Mouse (Mus musculus) bone marrow, adult 2 months (tissue): Measurements from ENCODE around the gene S1pr2. TPM values are rescaled to one million over a fixed set of nuclear protein-coding genes. Genes with fewer than 3 reads are reported as not detected.
A peak's percentile ranks its signal among the peaks of the same experiment; 100 is the strongest.

Source experiments
- H3K27ac ChIP-seq: fragments of 200-500 bp; 2 replicates; pipeline ENCODE4 v1.5.1; 2012; ENCODE audit warnings: low read depth, mild to moderate bottlenecking, control low read depth, inconsistent platforms, low read length; ENCODE audit not compliant: control insufficient read depth, poor library complexity, insufficient read depth
- H3K4me1 ChIP-seq: fragments of 200-500 bp; 2 replicates; pipeline ENCODE4 v1.6.1; 2011; ENCODE audit warnings: low read length; ENCODE audit not compliant: control insufficient read depth, insufficient read depth
- H3K4me3 ChIP-seq: fragments of 200-500 bp; replicated peaks from 2 replicates; pipeline ENCODE3; 2011; ENCODE audit warnings: mild to moderate bottlenecking, low read depth, low read length, control low read depth; ENCODE audit not compliant: control insufficient read depth
- CTCF ChIP-seq: fragments of 200-500 bp; IDR thresholded peaks from 2 replicates; pipeline ENCODE4 v1.5.1; 2011; ENCODE audit warnings: low read length, control low read depth; ENCODE audit not compliant: control insufficient read depth, insufficient read depth
- POLR2A ChIP-seq: fragments of 200-500 bp; IDR thresholded peaks from 2 replicates; pipeline ENCODE4 v1.6.1; 2011; ENCODE audit warnings: low read depth, mild to moderate bottlenecking, control low read depth, low read length, borderline replicate concordance; ENCODE audit not compliant: control insufficient read depth
- WGBS: fragments of 180-500 bp; shearing (Covaris S2); methylation state at CpG from one replicate; pipeline ENCODE4 v1.1.7; 2018; 5-methylcytosine and 5-hydroxymethylcytosine counted together
- polyA plus RNA-seq: library from polyadenylated mRNA; stranded (reverse); fragments of >200 nt; gene quantifications from 2 replicates; pipeline ENCODE4 v1.2.4, GENCODE M21; 2011; ENCODE audit warnings: low replicate concordance; ENCODE audit not compliant: missing spikeins, insufficient read depth, insufficient read length

Gene S1pr2
- polyA plus RNA-seq, 1 experiment: 2.2 TPM

DNA sequence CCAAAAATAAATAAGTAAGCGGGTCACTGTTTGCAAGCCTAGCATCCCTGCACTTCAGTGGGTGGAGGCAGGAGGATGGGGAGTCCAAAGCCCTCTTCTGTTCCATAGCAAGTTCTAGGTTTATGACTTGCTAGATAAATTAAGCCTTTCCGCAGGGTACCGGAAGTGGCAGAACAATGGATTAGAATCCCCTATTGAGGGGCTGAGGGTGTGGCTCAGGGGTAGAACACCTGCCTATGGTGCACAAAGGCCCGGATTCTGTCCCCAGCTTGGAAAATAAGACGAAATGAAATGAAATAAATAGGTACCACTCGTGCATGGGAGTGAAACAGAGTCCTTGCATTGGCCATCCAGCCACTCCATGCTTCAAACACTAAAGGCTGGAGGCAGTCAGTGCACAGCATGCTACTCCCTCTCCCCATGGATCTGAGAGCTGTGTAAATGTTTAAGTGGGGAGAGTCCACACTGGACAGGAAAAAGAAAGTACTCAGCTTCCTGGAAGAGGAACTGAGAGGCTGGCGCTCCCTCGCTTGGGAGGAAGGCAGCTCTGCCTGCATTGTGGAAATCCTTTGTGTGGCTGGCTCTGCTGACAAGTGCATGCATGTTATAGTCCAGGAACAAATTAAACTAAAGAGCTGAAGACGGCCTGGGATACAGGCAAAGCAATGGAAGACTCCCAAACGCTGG is 2.0 kb upstream of the S1pr2 start:
- TF ChIP-seq POLR2A (no peak), CTCF (no peak)
- Histone ChIP-seq H3K4me1 (no peaks in the 10 kb centered on the region; the same call in 1 of the 2 replicates), H3K4me3 (no peak overlapping the region), H3K27ac (no peak overlapping the region)
- 63% methylated on average over 10 of the region's 10 CpGs for WGBS

DNA sequence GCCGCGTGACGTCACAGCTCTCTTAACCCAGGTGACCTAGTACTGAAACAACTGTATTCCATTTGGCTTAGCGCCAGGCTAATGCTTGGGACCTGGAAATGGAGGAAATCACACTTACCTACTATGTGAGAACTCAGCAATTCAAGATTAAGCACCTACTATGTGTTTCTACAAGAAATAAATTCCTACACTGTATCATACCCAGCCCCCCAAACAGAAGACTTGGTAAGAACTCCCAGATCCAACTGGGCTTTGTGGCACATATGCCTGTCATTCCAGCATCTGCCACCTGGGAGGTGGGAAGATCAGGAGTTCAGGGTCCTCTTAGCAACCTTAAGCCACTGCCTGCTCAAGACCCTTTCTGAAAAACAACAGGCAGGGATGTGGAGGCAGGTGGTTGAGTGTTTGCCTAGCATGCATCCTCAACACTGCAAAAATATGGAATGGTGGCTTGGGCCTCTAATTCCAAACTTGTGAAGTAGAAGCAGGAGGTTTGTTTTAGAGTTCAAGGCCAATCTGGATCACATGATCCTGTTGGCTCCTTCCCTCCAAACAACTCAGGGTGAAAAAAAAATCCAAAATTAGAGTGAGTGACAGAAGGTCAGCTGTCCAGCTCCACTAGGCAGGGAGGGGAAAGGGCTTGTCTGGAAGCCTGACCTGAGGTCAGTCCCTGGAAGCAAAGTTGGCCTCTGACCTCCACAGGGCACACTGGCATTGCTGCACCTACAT is 544 bp upstream of the S1pr2 start:
- H3K27ac ChIP-seq: no peak overlapping the region
- WGBS: 2% methylated on average over 4 of the region's 4 CpGs
- TF ChIP-seq POLR2A (no peak), CTCF (no peak)
- peak overlapping the region; percentile 88 for H3K4me3 ChIP-seq
- H3K4me1 ChIP-seq: no peaks in the 10 kb centered on the region; the same call in 1 of the 2 replicates

DNA sequence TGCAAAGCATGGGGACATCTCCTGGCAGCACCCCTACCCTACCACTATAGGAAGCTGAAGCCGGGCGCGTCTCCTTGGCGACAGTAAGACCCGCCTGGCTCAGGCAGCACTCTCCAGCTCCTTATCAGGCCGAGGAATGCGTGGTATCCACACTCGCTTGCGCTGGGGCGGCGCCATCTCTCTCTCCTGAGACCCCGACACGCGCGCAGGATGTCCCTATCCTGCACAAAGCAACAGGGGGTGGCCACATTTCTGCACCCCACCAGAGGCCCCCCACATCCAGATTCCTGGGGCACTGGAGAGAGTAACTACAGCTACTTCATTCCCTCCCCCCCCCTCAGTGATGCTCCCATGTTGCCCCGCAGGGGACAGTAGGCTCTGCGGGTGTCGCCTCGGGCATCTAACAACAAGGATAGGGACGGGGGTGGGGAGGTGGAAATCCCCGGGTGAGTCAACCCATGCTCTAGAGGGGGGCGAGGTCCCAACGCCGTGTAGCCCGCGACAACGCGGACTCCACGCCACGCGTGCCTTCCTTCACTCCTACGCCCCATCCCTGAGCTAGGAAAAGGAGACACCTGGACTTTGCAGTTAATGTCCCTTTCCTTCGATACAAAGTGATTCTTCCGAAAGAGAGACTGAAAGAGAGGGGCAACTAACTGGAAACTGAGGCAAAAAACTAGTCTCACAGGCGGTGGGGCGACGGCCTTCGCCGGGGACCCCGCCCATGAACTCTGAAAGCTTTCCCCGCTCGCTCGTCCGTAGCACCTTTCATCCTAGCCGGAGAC is 958 bp downstream of the S1pr2 start:
- H3K27ac ChIP-seq: no peak overlapping the region
- peak overlapping the region; percentile 88 for H3K4me3 ChIP-seq
- WGBS: 4% methylated on average over 45 of the region's 45 CpGs
- no peaks in the 10 kb centered on the region; the same call in 1 of the 2 replicates for H3K4me1 ChIP-seq
- TF ChIP-seq POLR2A (no peak), CTCF (no peak)

DNA sequence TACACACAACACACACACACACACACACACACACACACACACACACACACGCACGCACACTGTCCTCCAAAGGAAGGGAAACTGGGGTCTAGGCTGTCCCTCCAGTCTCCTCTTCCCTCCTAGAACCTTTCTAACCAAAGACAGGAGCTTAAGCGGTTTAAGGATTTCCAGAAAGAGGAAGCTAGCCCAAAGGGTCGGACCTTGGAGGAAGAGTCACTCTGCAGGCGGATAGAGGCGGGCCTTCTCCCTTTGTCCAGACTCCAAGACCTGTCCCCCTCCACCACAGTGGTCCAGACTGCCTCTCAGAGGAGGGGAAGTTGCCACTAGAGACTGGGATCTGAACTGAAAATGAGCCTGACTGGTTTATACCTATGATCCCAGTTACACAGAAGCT is 2.9 kb downstream of the S1pr2 start:
- 19% methylated on average over 6 of the region's 6 CpGs for WGBS
- TF ChIP-seq POLR2A: no peak
- no peak for TF ChIP-seq CTCF
- no peak overlapping the region for H3K4me3 ChIP-seq

GRCm38 (mm10) chr9:20973001-20973681 is 3.4 kb downstream of the S1pr2 start:
- TF ChIP-seq POLR2A (no peak), CTCF (no peak)
- Histone ChIP-seq H3K27ac (no peak overlapping the region), H3K4me1 (no peaks in the 10 kb centered on the region; the same call in 1 of the 2 replicates), H3K4me3 (no peak overlapping the region)
- 74% methylated on average over 4 of the region's 4 CpGs for WGBS

More for the DNA sequence above, 2.9 kb downstream of the S1pr2 start:
- Histone ChIP-seq H3K4me1 (no peaks in the 10 kb centered on the region; the same call in 1 of the 2 replicates), H3K27ac (no peak overlapping the region)

- Histone ChIP-seq H3K4me1 (no peaks in the 10 kb centered on the region; the same call in 1 of the 2 replicates), H3K4me3 (no peak overlapping the region), H3K27ac (no peak overlapping the region)
- 83% methylated on average over 28 of the region's 28 CpGs for WGBS
- TF ChIP-seq CTCF (no peak), POLR2A (no peak)
Observed at GRCm38 (mm10) chr9:20972141-20972992, 4.2 kb downstream of the S1pr2 start.

DNA sequence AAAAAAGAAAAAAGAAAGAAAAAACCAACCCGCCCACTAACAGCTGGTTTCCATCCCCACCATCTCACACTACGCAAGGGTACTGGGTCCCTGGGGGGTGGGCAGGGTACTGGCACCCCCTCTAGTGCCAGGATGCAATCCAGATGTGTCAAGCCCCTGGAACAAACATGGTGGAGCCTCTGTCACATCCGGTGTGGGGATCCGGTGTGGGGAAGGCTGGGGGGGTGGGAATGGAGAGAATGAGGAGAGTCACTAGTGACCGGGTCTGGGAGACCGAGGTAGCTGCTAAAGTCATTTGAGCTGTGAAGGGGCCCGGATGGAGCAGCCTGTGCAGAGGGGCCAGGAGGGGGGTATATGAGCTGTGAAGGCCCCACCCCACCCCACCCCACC is 4.8 kb downstream of the S1pr2 start:
- Histone ChIP-seq H3K27ac (no peak overlapping the region), H3K4me3 (no peak overlapping the region), H3K4me1 (no peaks in the 10 kb centered on the region; the same call in 1 of the 2 replicates)
- WGBS: 90% methylated on average over 7 of the region's 7 CpGs
- TF ChIP-seq POLR2A: no peak
- TF ChIP-seq CTCF: no peak
